Mouse (Mus musculus) embryo, embryonic 9.5 days (tissue): ENCODE data around the gene Lhfpl4.

Experiments
- DNase-seq: peaks from one replicate; pipeline ENCODE4 v3.0.0-alpha.2; 2017; ENCODE audit errors: extremely low spot score

Lhfpl4 gene

DNA sequence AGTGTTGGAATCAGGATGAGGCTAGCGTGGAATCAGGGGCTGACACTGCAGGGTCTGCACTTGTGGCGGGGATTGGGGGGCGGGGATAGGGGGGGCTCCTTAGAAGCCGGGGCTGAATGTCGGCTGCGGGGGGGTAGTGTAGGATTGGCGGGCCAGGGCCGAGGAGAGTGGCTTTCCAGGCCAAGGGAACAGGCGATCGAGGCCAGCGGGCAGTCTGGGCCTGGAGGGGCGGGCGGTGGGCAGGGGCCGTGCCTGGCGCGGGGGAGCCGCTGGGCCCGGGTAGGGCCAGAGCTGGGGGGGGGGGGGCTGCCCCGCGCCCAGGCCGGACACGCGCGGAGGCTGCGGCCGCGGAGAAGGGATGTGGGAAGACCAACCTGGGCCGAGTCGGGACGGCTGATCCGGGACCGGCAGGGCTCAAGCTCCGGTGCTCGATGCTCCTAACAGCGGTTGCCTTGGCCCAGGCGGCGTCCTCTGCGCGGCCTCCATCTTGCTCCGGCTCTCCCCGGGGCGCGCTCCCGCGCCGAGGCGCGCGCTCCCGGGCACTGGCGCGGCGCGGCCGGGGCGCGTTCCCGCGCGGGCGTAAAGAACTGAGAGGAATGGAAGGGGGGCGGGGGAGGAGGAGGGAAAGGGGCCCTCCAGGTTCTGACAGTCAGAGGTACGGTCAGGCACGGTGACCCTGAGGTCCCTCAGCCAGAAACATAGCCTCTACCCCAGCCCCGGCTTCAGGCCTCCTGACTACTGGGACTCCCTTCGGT is at the start of gene Lhfpl4:
TSS of gene Lhfpl4 (minus strand) at position 544 of the 755 bp plus-strand sequence.
- DNase-seq, result peak; percentile 49

DNA sequence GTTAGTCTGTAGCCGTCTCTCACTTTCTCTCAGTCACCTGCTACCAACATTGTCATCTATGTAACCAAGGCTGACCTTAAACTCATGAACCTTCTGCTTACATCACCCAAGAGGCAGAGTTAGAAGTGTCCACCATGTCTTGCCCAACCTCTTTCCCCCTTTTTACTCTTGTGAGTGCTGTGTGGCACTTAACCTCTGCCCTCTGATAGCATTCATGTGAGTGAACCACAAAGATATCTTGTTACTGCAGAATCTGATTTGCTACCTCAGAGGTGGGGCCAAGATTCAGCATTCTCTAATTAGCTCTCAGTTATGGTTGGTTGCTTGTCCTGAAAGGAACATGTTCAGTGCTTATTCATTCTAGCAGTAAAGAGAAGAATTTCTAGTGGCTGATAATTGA is 47.6 kb upstream of the Lhfpl4 start:
- DNase-seq, result no peak

DNA sequence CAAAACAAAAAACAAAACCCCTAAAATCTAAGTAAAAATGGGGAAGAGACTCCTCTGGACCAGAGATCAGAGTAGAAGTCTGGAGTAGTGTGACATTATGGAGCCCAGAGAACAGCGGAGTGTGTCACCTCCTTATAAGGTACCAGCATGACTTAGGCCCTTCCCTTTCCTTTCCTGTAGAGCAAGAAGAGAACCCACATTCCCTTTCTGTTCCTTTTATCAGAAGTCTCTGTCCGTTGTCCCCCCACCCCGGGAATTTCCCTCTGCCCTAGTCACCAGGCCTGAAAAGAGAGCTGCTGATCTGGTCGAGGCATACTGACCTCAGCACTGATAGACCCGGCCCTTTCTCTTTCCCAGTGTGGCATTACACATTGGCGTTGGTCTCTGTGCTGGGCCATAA is 43.3 kb upstream of the Lhfpl4 start:
- DNase-seq, result no peak

DNA sequence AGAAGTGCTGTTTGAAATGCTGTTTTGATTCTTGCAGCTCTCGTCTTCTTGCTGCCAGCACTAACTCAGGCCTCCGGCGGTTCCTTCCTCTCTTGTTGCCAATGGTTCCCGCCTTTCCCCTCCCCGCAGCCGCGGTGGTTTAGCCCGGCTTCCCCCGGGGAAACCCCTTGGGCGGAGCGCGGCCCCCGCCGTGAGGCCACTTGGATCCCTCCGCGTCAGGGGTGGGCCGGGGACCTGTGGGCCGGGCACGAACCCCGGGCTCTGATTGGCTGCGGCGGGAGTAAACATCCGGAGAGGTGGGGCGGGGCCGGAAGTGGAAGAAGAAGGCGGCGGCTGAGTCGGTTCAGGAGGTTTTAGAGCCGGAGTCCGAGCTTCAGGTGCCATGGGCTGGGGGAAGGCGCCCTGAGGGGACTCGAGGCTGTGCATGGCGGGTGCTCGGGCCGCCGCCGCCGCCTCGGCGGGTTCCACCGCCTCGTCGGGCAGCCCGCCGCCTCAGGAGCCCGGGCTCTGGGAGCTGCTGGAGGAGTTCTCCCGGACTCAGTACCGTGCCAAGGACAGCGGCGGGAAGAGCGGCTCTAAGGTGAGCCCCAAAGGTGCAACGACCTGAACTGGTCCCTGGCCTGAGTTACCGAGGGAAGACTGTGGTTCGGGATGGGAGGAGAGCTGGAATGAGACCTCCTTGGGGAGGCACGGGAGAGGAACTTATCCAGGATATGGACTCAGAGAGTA is 42.5 kb upstream of the Lhfpl4 start, which contains the start of gene Mtmr14:
TSS of gene Mtmr14 (plus strand) at position 302 of the 729 bp plus-strand sequence.
- DNase-seq, result peak; percentile 99

DNA sequence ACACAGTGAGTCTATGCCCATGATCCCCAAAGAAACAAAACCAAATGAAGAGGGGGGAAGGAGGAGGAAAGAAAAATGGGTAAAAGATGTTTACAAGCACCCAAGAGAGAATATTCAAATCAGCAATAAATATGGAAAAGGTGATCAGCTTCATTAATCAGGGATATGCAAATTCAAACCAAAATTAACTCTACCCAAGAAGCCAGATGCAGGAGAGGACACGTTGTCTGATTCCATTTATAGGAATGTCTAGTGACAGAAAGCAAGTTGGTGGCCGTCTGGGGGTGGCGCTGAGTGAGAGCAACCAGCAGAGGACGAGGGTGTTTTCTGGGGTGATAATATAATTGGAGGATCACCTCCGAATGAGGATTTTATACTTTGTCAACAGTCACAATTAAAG is 40.0 kb upstream of the Lhfpl4 start:
- DNase-seq, result no peak

DNA sequence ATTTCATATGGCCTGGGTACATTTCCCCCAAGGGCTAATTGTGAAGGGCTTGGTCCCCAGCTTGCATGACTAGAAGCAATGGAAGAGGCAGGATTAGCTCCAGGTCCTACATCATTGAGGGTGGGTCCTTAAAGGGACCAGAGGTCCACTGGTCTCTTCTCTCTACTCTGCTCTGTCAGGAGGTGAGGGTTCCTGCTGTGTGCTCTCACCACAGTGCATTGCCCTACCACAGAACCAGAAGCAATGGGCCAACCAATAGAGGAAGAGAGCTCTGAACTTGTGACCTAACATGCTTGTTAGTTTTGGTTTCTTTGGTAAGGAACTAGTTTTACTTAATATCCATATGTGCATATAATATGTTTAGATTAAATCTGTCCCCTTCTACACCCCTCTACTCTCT is 31.5 kb upstream of the Lhfpl4 start:
- no peak for DNase-seq

DNA sequence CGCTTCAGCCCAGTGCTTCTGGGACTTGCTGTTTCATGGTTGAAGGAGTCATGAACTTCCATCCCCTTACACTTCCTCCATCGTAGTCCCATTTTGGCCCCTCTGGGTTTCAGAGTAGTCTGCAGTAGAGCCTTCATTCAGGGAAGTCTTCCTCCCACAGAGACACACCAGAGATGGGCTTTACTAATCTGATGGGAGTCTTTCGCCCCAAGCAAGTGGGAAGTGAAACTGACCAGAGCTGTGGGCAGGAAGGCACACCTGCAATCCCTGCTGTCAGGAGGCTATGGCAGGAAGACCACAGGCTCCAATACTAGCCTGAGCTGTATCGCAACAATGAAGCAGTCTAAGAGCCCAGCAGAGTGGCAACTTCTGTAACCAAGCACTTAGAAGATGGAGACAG is 30.6 kb upstream of the Lhfpl4 start:
- DNase-seq, result no peak

DNA sequence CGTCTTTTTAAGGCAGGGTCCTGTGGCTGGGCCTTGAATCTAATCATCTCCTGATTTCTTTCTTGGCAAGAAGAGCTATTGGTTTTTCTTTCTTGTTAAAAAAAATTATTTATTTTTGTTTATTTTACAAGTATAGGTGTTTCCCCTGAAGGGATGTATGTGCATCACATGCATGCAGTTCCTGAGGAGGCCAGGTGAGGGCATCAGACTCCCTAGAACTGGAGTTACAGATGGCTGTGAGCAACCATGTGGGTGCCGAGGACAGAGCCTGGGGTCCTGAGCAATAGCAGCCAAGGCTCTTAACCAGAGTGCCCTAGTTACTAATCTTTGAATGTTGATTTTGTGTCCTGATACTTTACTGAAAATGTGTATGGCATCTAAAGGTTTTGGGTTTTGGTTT is 21.1 kb upstream of the Lhfpl4 start:
- no peak for DNase-seq

DNA sequence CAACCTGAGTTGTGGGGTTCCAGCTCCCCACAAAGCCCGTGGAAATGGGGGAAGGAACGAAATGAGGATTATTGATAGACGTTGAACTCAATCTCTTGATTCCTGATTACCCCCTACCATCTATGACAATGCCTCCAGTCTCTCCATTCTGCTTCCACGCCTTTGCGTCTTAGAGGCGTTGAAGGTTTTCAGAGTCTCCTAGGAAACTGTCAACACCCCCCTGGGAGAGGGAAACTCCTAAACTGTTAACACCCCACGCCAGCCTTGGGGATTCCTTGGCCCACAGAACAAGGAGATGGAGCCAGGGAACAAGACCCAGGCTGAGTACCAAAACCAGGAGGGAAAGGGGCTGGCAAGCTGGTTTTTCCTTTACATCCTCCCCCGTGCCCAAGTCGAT is 410 bp upstream of the Lhfpl4 start:
- DNase-seq, result peak; percentile 9

DNA sequence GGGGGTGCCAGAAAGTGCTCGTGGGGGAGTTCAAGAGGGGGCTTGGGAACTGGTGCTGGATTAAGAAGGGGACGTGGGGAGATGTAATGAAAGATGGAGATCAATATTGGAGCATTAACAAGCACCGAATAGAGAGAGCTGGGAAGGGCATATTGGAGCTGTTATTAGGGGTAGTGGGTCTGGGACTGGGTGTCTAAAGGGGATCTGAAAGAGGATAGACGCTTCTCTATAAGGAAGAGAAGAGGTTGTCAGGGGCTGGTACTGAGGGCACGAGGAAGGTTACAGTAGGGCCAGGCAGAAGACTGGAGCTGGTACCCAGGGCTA is 705 bp downstream of the Lhfpl4 start:
- DNase-seq, result no peak

DNA sequence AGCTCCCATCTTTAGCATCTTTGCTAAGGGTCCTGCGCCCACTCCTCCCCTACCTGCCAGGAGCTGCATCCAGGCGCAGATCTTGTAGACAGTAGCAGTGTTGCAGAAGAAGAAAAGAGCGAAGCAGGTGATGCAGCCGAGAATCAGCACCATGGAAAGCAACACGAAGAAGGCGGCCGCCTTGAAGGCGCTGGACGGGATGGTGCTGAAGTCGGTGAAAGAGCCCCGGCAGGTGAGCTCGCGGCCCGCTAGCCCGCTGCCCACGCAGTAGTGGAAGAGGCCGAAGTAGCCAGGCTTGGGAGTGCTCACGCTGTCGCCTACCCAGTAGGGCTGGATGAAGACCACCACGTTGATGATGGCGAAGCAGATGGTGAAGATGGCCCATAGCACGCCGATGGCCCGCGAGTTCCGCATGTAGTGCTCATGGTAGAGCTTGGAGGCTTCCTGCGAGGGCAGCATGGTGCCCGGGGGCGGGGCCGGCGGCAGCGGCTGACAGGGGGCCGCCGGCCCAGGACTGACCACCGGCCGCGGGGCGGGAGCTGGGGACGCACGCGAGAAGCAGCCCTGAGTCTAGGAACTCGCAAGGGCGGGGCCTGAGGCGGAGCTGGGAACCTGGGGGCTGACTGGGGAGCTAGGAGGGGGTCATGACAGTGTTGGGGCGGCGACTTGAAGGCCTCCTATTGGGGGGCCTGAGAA is 1.3 kb downstream of the Lhfpl4 start:
- DNase-seq, result peak; percentile 60

DNA sequence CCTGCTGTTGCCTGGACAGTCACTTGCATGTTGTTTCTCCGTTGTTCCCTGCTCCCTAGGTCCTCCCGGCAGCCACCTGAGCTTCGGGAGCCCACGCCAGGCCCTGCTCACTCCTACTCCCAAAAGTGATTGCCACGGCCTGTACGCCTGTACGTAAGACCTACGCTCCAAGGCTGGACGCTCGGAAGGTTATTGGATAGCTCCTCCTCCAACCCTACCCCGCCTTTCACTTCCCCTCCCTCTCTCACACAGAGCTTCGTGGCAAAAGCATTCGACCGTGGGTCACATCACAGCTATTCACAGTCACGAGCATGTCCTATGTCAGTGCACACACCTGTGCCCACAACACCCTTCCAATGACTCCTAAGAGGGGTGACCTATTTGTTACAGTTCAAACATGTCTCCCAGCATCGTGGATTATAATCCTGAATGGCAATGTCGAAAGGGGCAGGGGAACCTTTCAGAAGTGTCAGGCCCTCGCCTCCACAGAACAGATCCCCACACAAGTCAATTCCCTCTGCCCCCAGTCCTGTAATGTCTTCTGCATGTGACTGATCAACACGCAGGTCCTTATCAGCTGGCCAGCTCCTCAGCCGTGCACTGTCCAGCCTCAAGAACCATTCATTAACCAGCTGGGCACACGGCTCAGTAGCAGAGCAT is 10.2 kb downstream of the Lhfpl4 start:
- DNase-seq, result no peak

DNA sequence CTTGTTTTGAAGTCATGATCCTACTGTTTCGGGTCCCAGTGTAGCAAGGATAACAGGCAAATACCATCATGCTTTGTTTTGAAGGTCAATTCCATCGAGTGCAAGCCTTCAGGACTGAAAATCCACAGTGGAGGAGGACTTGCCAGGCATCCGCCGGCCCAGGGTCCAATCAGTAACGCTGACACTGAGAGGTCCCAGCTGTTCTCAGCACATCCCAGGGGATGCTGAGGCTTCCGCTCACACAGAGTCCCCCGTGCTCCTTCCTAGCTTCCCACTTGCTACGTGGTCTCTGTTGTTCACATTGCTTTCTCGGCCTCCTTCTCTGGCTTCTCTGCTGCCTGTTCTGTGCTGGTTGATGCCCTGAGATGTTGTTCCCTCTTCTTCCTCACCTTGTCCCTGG is 11.0 kb downstream of the Lhfpl4 start:
- DNase-seq, result no peak

DNA sequence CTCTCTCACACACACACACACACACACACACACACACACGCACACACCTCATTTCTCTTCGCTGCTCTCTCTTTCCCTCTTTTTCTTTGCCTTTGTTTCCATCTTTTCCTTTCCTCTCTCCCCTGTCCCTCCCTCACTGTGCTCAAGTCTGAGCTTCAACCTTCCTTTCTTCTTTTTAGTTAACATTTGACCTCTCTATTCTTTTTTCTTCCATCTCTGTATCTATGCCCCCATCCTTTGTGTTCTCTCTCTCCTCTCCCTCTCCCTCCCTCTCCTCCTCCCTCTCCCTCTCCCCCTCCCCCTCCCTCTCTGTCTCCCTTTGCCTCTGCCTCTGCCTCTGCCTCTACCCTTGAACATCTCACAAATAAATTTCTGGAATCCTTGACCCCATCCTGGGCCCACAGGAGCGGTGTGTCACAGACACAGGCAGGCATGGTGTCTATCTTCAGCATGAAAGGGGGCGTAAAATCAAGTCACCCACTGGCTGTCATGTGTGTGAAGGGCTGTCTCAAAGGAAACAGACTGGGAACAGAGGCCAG is 15.9 kb downstream of the Lhfpl4 start:
- DNase-seq, result no peak

DNA sequence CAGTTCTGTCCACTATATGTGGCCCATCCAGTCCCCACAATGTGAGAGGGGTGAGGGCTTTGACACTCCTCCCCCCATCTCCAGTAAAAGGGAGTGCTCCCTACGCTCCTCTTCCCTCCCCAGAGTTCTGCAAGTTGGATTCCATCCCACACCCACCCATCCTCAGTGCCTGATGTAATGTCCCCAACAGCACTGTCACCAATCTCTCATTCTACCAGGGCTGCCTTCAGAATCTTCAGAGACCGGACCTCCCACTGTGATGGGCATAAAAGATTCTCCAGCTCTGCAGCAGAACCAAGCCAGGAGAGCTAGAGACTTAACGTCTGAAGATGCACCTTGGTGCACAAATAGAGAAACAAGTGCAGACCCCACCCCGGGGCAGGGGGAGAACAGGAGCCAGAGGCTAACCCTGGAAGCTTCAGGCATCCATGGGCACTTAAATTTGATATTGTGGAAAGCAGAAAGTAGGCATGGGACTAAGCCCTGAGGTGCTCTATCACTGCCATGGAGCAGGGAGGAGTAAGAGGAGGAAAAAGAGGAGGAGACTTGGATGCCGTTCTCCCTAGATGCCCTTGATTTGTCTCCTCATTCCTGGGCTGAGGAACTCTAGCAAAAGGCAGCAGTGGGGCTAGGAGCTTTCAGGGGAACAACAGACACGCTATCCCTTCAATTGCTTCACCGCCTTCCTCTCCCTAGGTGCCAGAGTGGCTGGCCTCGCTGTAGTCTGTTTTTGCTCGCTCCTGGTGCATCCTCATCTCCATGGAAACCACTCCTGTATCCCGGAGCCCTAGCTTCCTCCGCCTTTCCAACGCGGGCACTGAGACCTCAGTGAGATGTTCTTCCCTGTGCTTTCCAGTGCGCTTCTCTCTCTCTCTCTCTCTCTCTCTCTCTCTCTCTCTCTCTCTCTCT is 16.6 kb downstream of the Lhfpl4 start:
- no peak for DNase-seq

DNA sequence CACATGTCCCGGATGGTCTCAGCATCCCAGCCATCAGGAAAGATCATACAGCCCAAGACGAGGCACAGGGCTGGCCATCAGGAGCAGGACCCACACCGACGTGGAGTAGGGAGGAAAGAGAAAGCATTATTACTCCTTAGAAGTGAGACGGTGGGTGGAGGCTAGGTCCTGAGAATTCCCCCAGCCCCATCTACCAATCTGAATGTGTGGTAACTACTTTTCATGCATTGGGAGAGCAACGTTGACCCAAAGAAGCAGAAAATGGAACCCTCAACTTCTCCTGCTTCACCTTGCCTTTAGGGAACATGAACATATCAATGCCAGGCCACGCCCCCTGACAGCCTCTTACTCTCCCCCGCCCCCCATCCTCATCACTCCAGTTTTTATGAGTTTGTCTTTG is 18.6 kb downstream of the Lhfpl4 start:
- no peak for DNase-seq

DNA sequence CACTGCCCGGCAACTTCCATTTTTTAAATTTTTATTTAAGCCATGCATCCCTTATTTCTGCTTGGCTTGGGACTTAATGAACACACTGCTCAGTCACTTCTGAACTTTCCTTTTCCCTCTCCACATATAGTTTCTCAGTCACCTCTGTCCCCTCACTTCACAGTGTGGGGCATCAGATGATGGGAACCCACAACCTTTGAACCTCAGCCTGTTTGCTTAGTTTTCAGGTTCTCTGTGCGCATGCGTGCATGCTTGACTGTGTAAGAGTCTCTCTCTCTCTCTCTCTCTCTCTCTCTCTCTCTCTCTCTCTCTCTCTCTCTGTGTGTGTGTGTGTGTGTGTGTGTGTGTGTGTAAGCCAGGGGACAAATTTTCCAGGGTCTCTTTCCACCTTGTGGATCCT is 19.7 kb downstream of the Lhfpl4 start:
- DNase-seq, result no peak

DNA sequence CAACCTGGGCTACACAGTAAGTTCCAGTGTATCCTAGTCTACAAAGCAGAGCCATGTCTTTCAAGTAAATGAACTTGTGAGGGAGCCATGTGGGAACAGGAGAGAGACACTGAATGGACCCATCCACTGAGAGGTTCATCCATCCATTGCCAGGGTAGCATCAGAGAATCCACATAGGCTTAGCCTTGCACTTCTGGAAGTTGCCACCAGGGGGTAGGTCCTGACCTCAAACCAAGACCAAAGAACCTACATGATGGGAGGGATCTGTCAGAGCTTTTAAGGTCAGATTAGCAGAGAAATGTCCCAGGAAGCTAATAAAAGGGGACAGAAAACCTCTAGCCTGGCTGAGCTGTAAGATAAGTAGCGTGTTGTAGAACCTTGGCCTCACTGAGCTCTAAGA is 22.6 kb downstream of the Lhfpl4 start:
- peak; percentile 65 for DNase-seq

DNA sequence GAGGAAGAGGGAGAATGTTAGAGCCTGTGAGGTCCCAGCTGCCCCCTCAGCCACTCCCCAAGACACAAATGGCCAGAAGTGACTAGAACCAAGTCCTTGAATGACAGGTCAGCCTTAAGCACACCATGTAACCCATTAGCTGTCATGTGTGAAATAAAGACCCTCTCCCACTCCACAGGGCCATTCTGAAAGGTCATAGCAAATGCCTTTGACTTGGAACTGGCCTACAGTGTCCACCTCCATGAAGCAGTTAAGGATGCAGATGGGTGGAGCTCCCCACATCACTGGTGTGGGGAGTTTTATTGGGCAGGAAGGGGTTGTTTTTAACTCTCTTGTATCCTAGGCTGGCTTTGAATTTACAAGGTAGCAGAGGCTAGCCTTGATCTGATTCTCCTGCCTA is 23.2 kb downstream of the Lhfpl4 start:
- DNase-seq, result no peak

DNA sequence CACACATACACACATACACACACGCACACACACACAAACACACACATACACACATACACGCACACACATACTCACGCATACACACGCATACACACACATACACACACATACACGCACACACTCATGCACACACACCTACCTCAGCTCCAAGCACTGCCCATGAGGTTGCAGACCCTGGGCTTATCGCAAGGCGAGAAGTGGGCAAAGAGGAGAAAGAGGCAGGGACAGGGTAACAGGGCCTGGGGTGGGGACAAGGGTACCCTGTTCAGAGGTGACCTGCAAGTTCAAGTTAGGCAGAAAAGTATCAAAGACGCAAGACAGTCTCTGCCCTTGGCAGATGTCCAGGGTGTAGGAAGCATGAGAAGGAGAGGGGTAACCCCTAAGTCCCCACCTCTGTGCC is 24.5 kb downstream of the Lhfpl4 start:
- DNase-seq, result no peak

DNA sequence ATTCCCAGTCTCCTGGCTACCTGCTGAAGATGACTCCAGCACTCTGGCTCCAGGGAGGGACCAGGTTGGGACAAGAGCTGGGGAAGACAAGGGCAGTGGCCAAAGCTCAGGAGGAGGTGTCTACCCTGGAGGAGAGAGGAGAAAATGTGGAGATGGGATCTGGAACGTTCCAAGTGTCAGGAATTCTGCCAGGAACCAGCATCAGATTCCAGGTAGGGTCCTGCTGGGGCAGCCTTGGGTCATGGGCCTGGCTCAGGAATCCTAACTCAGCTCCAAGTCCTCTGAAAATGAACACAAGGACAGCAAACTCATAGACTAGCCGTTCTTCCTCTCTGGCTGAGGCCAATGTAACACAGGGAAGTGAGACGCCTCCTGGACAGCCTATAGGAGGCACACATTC is 25.3 kb downstream of the Lhfpl4 start:
- no peak for DNase-seq
